Mouse (Mus musculus) adrenal gland, adult 2 months (tissue): ENCODE measurements at regions not wholly inside any gene's neighbourhood (a gene's known extent, or its start where the extent isn't known, plus 50 kb on each side); places are given as distances from the start of the nearest gene placed in this dataset.
"Not testable (repeated sequence)": the region's sequence is repeated elsewhere in the genome, so short reads cannot be mapped to it uniquely, and the experiment has no call there.

ENCODE experiments used
- DNase-seq: peaks from one replicate; pipeline ENCODE4 v3.0.0; 2021

DNA sequence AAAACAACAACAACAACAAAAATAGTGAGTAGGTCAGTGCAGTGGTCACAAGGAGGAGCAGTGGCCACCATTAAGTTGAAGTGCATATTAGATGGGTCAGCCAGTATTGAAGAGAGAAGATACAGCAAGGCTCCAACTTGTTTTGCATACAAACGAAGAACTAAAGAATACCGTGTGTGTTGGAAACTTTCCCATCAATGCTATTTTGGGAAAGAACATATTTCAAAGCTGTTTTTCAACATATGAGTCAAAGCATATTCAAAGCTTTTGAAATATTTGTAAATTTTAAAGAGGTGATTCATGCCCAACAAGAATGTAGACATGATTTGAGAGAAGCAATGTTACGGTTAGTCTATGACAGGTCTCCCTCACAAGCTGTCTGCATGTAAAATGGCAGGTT is 157.9 kb upstream of the Fer start:
- no peak for DNase-seq

DNA sequence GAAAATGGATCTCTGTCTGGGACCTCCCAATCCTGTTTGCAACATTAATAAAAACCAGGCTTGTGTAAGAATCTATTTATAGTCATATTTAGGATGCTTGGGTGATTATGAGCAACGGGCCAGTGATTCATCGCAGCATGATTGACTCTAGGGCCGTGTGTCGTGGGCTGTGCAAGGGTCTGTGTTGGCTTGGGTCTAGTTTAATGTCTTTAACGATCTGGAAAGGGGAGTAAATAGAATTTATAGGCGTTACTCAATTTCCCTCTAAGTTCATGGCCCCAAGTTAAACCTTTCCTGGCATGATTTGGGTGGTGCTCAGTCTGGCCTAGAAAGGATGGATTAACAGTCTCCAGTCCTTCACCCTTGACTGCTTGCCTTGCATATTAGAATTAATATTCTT is 149.9 kb upstream of the Fer start:
- DNase-seq: no peak

DNA sequence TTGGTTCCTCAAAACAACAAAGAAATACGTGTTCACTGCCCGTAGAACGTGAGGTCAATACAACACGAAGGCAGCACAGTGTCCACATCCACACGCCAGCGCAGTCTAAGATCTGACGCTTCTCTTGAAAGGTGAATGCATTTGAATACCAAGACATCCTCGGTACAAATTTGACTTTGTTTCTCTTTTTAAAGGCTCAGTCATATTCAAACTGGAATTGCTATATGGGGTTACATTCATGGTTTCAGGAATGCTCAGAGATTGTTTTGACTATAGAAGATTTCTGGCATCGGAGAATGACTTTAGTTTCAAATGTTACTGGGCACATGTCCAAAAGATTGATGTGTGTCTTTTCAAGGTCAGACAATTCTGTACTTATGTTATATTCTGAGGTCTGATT is 147.2 kb upstream of the Fer start:
- DNase-seq: no peak

DNA sequence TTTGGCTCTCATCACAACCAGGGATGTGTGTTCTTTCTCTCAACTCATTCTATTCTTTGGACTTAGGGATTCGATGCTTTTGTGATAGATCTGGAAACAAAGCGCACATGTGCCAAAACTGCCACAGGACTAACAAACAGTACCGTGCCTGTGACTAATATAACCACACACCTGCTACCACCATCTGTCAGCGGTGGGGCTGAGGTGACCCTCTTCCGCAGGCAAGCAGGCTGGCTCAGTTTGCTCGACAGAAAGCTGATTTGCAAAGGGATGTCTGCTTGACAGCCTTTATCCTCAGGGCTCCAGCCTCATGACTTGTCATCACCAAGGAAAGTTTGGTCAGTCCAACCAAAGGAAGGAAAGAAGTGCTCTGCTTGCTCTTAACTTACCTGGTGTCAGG is 146.7 kb upstream of the Fer start:
- no peak for DNase-seq

DNA sequence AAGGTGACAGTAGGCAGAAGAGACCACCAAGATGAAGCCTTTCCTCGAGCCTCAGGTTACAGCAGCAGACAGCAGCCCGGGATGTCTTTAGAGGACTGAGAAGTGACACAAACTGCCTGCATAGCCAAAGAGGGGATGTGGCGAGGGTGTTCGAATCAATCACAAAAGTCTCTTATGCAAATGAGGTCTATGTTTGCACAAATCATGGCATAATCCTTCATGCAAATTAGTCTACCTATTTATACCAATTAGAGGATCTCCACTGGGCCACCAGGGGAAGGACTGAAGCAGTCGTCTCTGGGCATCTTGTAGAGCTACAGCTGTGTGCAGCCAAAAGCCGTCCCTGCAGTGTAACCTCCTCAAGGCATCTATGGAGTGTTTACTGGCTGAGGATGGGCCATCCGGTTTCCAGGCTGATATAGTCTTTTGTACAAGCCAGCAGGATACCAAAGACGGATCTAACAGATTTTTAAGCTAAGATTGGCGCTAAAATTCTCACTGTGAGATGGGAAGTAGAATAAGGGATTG is 145.7 kb upstream of the Fer start:
- no peak for DNase-seq

DNA sequence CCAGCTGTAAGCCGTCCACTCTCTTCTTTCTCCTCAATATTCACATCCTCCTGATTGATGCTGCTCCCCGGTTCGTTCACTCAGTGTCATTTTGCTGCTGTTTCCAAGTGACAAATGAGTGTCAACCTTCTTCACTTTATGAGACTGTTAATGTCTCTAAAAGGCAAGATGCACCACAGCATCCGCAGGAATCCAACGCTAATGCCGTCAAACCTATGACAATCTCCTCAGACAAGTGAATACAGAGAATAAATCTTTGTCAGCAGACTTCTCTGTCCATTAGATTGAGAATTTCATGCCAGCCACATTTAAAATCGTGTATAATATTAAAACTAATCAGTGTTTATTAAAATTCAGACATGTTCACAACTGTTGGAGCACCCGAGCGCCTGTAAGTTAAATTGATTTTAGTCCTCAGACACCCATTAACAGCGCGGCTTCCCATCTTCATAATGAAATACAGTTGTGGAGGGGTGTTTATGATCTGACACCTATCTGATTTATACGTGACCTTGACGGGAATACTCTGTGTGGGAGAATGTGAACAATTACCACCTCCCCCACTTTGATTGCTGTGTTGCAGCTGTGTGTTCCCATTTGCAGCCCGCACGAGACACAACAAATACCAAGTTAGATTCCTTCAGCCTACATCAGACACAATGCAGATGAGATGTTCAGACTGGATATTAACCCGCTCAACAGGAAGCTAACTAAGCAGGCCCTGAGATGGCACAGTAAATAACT is 143.7 kb upstream of the Fer start:
- DNase-seq: no peak

DNA sequence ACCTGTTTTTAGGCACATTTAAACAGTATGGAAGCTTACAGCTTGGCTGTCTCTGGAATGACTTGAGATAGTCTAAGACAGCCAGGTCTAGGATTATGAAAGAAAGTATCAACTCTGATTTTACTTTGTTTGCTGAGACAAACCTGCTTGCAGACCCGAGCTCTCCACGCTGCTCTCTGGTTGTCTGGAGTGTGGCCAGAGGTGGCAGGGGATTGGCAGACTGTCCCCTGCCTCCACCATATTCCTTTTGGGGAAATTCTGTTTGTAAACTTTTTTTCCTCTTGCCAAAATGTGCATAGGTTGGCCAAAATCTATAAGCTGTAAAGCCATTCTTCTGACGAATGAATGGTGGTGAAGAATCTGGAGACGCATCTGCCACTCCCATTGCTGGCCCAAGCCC is 143.1 kb upstream of the Fer start:
- DNase-seq: no peak

DNA sequence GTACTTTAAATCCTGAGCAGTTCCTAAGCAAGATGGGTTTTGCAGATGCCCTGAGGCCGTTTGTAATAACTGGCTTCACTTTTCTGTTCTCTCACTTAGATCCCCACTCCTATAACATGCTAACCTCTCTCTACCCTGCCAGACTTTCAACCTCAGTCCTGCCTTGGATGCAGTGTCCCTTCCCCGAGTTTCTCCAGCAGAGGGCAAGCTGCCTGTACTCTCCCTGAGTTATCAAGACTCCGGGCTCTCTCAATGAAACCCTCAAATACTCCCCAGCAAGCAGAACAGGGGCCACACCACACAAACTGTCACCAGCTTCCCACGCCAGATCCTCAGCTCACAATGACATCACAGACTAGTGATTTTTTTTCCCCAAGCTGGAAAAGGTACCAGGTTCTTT is 142.0 kb upstream of the Fer start:
- DNase-seq: peak; percentile 25

DNA sequence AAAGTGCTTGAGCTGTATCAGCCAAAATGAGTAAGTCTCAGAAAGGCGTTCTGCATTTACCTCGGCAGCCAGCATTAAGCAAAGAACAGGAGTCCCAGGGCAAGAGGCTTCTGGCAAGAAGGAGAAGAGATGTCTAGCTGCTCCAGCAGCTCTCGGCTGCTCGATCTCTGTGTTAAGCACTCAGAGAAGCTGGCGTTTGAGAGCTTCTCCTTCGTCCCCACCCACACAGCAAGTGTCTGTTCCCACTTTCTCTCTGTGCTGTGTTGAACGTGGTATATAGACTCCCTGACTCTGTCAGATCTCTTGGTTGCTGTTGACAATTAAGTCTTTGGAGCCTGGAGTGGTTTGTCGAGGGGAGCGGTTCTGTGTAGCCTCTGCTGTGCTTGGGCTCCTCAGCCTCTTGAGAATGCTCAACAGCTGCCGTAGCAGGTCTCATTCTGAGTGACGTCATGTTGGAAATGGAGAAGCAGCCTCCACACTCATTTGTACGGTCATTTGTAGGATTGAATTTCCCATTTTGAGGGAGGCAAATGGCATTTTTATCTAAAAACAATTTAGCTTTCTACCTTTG is 140.3 kb upstream of the Fer start:
- no peak for DNase-seq

DNA sequence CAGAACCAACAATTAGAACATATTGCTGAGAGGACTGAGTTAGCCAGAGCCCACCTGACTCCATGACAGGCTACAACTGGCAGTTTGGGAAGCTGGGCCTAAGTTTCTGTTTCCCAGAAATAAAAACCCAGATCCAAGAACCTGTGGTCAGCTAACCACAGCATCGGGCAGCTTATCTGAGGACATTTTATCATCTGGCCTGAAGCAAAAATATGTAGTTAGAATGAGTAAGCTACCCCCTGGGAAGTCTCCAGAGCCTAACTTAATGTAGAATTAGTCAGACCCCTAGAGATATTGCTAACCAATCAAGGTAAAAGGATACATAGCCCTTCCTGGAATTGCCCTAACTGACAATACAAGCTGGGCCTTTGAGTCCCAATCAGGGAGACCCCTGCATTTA is 124.7 kb upstream of the Fer start:
- no peak for DNase-seq

DNA sequence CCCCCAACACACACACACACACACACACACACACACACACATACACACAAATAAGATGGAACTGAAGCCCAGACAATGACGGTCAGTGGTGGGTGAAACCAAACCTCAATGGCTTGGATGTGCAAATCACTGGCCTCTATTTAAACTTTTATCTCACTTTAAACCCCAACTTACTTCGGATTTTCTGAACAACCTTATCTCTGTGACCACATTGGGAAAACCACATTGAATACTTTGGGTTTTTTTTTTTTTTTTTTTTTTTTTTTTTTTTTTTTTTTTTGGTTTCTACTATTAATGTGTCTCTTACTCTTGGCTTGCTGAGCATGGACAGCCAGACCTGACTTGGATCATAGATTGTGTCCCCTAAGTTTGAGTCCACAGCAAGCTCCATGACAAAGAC is 123.2 kb upstream of the Fer start:
- DNase-seq: no peak

DNA sequence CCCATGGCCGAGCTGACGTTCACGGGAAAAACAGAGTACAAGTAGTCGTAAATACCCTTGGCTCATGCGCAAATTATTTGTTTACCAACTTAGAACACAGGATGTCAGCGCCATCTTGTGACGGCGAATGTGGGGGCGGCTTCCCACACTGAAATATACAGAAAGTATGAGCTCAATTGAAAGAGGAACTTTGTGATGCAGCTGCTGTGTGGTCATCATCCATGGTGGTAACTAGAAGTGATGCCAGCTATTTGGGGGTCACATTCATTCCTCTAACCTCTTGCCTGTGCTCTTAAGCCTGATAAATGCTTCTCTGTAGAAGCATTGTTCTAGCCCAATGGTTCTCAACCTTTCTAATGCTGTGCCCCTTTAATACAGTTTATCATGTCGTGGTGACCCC is 113.6 kb upstream of the Fer start:
- not testable (repeated sequence) for DNase-seq

DNA sequence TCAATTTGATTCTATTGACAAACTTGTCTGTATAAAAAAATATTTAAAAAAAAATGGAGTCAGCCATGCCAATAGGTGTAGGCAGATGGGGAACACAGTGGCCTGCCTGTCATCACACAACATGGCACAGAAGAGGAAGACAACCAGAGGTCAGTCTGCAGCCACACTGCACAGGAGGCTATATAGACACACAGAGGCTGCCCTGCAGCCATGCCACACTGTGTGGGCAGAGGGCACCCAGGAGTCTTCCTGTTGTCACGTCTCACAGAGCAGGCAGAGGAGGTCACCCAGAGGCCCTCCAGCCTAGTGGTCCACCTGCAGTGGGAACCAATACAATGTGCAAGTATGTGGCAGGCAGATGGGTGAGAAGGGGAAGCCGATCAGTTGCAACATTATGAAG is 108.5 kb upstream of the Fer start:
- no peak for DNase-seq

DNA sequence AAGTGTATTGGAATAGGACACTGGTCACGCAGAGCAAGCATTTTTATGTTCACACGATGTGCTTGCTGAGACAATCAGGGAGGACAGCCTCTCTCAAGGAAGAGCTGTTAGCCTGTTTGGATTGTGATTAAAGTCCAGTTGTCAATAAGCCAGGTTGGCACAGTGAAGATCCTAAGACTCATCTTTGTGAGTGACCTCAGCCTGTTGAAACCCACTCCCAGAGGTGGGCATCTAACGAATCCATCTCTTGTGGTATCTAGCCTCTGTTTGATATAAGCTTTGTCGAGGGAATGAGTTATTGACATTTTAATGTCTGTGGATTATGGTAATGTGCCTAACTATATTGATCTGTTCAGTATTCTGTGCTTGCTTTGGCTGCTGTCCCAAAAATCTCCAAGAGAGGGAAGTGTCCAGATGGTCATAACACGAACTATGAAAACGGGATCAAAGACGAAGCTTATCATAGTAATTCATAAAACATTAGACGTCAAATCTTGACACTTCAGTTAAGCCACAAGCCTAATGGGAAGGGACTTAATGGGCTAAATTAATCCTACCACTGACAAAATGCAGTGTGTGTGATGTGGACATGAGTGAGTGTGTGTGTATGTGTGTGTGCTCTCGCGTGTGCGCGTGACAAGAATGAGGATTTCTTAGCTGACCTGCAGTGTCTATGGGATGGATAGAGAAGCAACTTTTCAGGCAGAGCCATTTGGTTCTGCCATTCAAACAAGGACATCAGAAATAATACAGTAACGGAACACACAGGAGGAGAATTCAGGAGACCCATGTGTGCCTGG is 104.8 kb upstream of the Fer start:
- DNase-seq: no peak

DNA sequence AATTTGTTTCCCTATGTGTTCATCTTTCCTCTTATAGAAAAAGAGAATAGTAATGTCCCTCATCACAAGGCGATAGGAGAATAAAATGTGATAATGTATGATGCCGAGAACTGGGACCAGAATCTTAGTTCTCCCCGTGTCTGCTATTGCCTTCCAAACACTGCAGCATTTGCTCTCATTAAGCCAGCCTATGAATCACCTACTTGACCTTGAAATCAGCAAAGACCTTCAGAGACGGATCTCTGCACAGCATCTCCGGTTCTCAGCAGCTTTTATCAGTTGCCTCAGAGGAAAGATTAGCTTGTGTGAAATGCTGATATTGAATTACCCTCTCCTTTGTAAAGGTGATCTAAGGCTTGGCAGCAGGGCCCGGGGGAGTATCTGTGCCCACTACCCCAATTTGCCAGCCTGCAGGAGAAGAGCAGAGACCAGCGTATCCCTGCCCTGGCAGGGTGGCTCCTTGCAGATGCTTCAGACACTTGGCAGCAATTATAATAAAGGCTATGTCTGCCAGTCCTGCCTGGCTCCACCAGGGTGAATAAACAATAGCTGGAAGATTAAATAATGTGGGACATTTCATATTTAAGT is 104.0 kb upstream of the Fer start:
- peak; percentile 18 for DNase-seq

DNA sequence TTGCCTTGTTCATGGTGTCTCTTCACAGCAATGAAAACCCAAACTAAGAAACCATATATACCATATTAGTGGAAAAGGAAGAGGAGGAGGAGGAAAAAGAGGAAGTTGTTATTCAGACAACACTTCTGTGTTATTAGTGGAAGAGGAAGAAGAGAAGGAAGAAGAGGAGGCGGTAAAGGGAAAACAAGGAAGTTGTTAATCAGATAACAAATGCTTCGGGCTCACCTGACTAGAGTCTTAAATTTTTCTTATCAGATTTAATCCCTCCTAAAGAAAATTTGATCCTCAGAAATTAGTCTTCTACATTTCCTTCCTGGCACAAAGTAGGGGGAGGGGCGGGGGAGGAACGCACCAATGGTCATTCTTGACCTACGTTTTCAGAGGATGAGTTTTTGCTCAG is 101.8 kb upstream of the Fer start:
- no peak for DNase-seq

DNA sequence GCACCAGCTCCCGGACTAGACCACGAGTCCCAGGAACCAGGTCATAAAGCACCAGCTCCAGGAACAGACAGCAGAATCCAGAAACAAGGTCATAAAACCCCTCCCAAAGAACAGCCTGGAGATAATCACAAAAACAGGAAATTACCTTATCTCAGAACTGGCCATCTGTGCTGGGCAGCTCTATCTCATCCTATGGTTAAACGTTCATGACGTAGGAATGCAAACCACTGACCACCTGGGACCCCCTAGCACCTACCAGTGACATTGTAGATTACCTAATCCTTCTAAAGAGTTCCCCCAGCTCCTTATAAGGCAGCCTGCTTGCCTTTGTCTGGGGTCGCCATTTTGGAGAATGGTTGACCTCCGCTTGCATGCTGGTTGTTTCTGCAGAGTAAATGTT is 91.8 kb upstream of the Fer start:
- DNase-seq: no peak

DNA sequence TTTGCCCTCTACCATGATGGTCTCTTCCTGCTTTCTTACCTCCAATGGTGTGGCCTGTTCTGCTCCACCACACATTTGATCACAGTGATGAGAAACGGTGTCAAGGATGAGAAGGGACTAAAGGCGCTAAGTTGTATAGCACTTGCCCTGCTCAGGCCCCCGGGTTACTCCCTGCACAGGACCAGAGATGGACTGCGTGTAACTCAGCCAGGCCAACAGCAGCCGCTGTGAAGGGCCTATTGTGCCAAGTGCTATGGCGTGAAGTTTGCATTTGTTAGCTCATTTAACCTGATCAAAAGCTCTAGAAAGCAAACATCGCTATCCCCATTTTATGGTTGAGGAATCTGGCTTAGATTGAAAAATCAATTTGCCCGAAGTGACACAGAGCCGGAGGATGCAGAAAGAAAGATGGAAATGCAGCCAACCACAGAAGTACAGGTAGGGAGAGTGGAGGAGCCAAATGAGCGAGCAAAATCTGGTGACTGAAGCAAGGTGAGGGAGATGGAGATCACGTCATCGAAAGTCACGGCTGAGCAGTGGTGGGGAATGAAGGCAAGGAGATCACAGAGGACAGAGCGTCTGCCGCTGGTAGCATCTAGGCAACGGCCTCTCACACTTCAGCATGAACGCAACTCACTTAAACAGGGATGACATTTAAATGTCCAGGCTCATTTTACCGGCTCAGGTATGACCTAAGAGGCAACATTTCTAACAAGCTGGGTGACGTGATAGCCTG is 78.3 kb upstream of the Fer start:
- DNase-seq: no peak

DNA sequence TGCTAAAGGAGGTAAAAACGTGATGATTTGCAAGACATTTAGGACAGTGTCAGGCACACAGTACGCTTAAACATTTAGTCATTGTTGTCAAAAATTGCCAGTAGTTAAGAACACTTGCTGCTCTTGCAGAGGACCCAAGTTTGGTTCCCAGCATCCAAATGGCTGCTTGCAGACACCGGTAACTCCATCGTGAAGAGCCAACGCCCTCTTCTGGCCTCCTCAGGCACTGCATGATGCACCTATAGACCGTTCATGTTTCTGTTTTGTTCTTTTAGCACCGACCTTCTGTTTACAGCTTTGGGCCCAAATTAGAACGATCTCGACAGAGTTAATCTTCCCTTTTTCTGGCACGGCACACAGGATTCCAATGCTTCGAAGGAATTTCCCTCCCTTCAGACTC is 76.4 kb upstream of the Fer start:
- no peak for DNase-seq

DNA sequence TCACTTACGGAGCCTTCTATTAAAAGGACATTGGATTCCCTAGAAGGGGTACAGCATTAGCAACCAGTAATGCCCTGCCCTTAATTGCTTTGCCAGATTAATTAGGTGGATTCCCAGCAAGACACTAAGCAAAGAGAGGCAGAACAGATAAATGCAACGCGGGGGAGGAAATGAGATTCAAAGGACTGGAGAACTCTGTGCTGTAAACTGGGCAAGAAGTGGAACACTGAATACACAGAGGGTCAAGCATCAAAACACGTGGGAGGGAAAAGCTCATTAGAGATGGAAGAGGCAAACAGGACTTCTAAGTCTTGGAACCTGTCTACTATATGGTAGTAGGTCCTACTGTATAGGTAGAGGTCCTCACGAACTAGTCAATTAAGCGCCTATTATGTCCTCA is 68.5 kb upstream of the Fer start:
- no peak for DNase-seq

DNA sequence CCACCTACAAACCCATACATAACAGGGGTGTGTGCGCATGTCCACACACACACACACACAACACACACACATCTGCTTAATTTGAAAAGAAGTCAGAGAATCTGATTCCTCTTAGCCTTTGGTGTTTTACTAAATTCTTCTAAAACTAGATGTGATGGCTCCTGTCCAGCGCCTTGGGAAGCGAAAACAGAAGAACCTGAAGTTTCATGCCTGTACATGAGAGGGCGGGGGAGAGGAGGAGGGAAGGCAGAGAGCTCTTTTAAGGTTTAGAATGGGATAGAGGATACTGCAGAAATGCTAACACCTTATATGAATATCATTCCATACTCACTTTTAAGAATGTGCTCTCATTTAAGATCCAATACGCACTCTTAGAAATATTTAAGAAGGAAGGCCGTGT is 64.5 kb upstream of the Fer start:
- DNase-seq: no peak

DNA sequence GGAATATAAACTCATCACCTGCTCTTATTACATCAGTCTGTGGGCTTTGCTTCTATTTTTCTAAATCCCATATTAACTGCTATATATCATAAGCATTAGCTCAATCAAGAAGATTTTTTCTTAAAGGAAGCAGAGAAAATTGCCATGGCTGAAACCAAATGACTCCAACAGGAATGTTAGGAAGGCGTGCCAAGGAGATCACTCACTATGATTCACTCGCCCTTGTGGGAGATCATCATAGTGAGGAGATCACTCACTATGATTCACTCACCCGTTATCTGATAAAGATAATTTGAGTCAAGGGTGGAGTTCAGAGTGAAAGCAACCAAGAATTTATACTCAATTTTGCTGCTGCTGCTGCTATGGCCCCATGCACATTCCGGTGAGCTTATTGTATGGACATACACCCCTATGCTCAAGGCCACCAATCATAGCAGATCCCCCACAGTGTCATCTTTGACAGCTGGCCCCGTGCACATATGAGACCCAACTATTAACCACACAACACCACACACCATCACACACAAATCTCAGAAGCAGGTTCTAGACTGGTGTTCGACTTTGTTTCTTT is 63.8 kb upstream of the Fer start:
- peak; percentile 62 for DNase-seq
